Mouse (Mus musculus) forebrain, embryonic 14.5 days (tissue): ENCODE results near the gene Atp6v1g3. TPM values are rescaled to one million over a fixed set of nuclear protein-coding genes. Genes with fewer than 3 reads are reported as not detected.

Source experiments
- ATAC-seq: fragments of 200-750 bp; cut with Nextera tagmentation; 2 replicates; pipeline ENCODE4 v1.8.0; 2017; ENCODE audit warnings: mild to moderate bottlenecking, moderate library complexity
- DNase-seq: peaks from one replicate; pipeline ENCODE4 v3.0.0-alpha.2; 2015; ENCODE audit warnings: low spot score
- H3K27ac ChIP-seq: fragments of 300-500 bp; sonication (generic); 2 replicates; pipeline ENCODE4 v1.5.1; 2014; ENCODE audit warnings: low read depth, mild to moderate bottlenecking, control low read depth, low read length, moderate library complexity
- H3K27me3 ChIP-seq: fragments of 300-500 bp; sonication (generic); replicated peaks from 2 replicates; pipeline ENCODE4 v1.6.1; 2014; ENCODE audit warnings: low read length, control low read depth, mixed read lengths; ENCODE audit not compliant: control insufficient read depth, insufficient read depth
- H3K36me3 ChIP-seq: fragments of 300-500 bp; sonication (generic); 2 replicates; pipeline ENCODE4 v1.6.1; 2014; ENCODE audit warnings: low read length, control low read depth; ENCODE audit not compliant: control insufficient read depth, insufficient read depth
- H3K4me1 ChIP-seq: fragments of 300-500 bp; sonication (generic); 2 replicates; pipeline ENCODE4 v1.6.1; 2014; ENCODE audit warnings: antibody characterized with exemption, low read length, control low read depth; ENCODE audit not compliant: control insufficient read depth, insufficient read depth
- H3K4me2 ChIP-seq: fragments of 300-500 bp; sonication (generic); 2 replicates; pipeline ENCODE4 v1.6.1; 2014; ENCODE audit warnings: mild to moderate bottlenecking, control low read depth, low read length
- H3K4me3 ChIP-seq: fragments of 300-500 bp; sonication (generic); 2 replicates; pipeline ENCODE4 v1.5.1; 2014; ENCODE audit warnings: low read depth, low read length, control low read depth
- H3K9ac ChIP-seq: fragments of 300-500 bp; sonication (generic); 2 replicates; pipeline ENCODE4 v1.6.1; 2014; ENCODE audit warnings: mild to moderate bottlenecking, low read length, control low read depth, moderate library complexity
- H3K9me3 ChIP-seq: fragments of 300-500 bp; sonication (generic); replicated peaks from 2 replicates; pipeline ENCODE4 v1.6.1; 2016; ENCODE audit warnings: low read length, control low read depth, mixed read lengths; ENCODE audit not compliant: control insufficient read depth
- WGBS: fragments of 180-500 bp; shearing (Covaris S2); extraction: QIAGEN DNeasy Blood & Tissue Kit; methylation state at CpG from one replicate; pipeline ENCODE4 v1.1.7; 2014; 5-methylcytosine and 5-hydroxymethylcytosine counted together
- polyA plus RNA-seq: library from polyadenylated mRNA; unstranded; fragments of >200 nt; fragmentation: Nextera tagmentation; extraction: Ambion mirVana; gene quantifications from 2 replicates; pipeline ENCODE4 v1.2.1, GENCODE M21; 2014

Gene Atp6v1g3
- polyA plus RNA-seq, 1 experiment from 2014 or later, result not detected

DNA sequence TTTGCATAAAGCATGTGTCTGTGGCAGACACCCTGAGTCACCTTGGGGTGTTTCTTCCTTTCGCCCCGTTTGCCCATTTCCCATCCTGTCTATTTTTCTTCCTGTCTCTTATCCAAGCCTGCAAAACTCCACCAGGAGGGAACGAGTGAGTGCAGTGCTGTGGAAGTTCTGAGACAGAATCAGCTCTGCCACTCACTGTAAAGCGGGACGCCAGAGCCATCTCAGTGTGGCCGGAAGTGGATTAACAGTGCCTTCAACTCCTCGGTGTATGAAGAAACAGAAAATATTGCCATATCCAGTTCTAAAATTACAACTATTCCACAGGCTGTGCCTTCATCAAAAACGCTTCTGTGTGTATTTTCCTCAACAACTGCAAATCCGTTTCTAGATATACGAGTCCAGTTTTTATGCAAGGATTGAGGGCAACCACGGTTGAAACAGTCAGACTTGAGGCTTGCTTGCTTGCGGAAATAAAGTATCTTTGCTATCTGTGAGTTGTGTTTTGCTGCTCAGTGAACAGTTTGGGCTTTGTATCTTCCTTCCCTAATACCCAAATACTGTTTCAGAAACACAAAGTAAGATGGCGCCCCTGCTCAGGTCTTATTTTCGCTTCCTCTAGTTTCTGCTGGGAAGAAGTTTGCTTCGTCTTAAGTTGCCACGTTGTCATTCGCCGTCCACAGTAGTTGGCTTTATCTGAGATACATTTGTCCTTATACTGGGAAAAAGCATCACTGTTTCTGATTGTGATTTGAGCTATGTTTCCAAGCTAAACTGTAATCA lies 54.1 kb downstream of the Atp6v1g3 start:
- H3K36me3 ChIP-seq, result no peaks in the 10 kb centered on the region
- ATAC-seq (no peak), DNase-seq (no peak)
- no peak overlapping the region for H3K4me3 ChIP-seq
- 80% methylated on average over 18 of the region's 18 CpGs for WGBS
- H3K4me1 ChIP-seq, result no peaks in the 10 kb centered on the region; the same call in 1 of the 2 replicates
- H3K9me3 ChIP-seq, result no peaks in the 10 kb centered on the region
- no peak overlapping the region for H3K4me2 ChIP-seq
- H3K27me3 ChIP-seq, result no peaks in the 10 kb centered on the region
- H3K9ac ChIP-seq, result no peak overlapping the region
- H3K27ac ChIP-seq, result no peak overlapping the region

DNA sequence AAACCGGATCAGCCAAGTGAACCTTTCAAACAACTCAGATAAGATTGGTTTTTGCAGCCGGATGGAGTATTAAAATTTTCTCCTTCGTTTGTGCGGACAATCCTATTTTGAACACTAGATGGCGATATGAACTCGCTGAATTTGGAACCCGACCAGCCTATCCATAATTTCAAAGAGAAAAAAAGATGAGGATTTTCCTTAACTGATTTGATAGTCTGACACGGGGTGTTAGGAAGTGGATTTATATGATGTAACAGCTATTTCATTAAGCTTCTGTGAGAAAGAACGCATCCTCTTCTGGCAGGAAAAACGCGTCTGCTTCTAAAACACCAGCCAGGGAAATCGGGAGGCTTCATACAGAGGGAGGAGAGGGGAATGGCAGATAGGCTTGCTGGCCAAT lies 54.8 kb downstream of the Atp6v1g3 start:
- peak; percentile 85 for DNase-seq
- peak; percentile 72 for ATAC-seq

DNA sequence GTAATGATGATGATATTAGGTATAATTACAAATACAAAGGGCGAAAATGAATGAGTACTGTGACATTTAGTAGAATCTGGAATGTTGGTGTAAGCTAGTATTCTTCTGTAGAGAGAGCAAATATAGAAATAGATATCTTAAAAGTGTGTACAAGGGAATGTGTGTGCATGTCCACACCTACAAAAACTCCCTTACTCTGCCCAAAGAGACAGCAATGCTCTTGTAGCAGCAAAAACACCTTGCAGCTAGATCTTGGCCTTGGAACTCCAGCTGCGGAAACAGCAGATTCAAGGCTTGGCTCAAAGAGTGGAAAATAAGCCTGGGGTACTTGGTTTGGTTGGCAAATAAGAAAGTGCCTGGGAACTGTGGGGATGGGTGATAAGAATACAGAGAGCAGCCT lies 57.0 kb downstream of the Atp6v1g3 start:
- Histone ChIP-seq H3K36me3 (no peaks in the 10 kb centered on the region), H3K4me3 (no peak overlapping the region), H3K9ac (no peak overlapping the region), H3K9me3 (no peaks in the 10 kb centered on the region), H3K27ac (no peak overlapping the region), H3K27me3 (no peaks in the 10 kb centered on the region), H3K4me2 (no peak overlapping the region), H3K4me1 (no peaks in the 10 kb centered on the region; the same call in 1 of the 2 replicates)
- no peak for DNase-seq
- WGBS, result 93% methylated on average over 2 of the region's 2 CpGs
- no peak for ATAC-seq

More for the DNA sequence above, 54.8 kb downstream of the Atp6v1g3 start:
- WGBS, result 14% methylated on average over 12 of the region's 12 CpGs
- no peaks in the 10 kb centered on the region for H3K27me3 ChIP-seq
- no peaks in the 10 kb centered on the region; the same call in 1 of the 2 replicates for H3K4me1 ChIP-seq
- H3K27ac ChIP-seq, result no peak overlapping the region; the same call in 1 of the 2 replicates
- H3K4me2 ChIP-seq, result peak overlapping the region; percentile 37
- no peaks in the 10 kb centered on the region for H3K9me3 ChIP-seq
- H3K36me3 ChIP-seq, result no peaks in the 10 kb centered on the region
- H3K9ac ChIP-seq, result peak overlapping the region; percentile 26; the same call in 1 of the 2 replicates
- H3K4me3 ChIP-seq, result no peak overlapping the region

DNA sequence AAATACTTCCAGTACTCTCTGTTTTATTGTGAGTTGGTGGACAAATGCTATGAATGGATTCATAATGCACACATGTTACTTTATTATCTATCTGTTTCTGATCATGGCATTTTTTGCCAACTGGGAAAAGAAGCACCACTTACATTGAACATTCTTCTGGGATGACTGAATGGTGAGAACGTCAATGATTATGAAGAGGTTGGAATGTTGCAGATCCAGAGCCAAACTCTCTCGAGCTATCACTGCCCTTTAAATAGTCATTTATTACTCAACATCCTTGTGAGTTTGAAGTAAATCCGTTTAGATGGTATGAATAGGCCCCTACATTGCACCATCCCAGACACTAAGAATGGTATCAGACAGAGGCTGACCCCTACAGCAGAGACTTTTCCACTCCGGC lies 58.1 kb downstream of the Atp6v1g3 start:
- Histone ChIP-seq H3K36me3 (no peaks in the 10 kb centered on the region), H3K27me3 (no peaks in the 10 kb centered on the region), H3K4me3 (no peak overlapping the region), H3K27ac (no peak overlapping the region), H3K4me2 (no peak overlapping the region), H3K4me1 (no peaks in the 10 kb centered on the region), H3K9ac (no peak overlapping the region), H3K9me3 (no peaks in the 10 kb centered on the region)
- ATAC-seq (no peak), DNase-seq (no peak)
- 79% methylated on average over 4 of the region's 4 CpGs for WGBS

DNA sequence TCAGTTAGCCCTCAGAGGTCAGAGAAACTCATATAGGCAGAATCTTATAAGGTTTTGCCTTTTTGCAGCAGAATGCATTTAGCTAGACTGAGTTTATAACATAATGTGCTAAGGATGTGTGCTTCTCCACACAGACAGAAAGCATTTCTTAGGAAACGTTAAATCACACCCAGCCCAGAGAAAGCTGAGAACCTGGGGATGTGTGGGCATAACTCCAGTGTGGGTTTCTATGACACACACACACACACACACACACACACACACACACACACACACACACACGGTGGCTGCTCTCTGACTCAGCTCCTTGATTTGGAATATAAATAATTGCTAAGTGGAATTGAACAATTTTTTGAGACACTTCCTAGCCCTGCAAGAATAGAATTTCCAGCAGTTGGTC lies 61.2 kb downstream of the Atp6v1g3 start:
- Histone ChIP-seq H3K4me1 (no peaks in the 10 kb centered on the region), H3K9ac (no peak overlapping the region), H3K36me3 (no peaks in the 10 kb centered on the region), H3K4me2 (no peak overlapping the region), H3K27me3 (no peaks in the 10 kb centered on the region), H3K4me3 (no peak overlapping the region), H3K9me3 (no peaks in the 10 kb centered on the region), H3K27ac (no peak overlapping the region)
- WGBS, result 64% methylated on average over 2 of the region's 2 CpGs
- no peak for DNase-seq
- ATAC-seq, result no peak

DNA sequence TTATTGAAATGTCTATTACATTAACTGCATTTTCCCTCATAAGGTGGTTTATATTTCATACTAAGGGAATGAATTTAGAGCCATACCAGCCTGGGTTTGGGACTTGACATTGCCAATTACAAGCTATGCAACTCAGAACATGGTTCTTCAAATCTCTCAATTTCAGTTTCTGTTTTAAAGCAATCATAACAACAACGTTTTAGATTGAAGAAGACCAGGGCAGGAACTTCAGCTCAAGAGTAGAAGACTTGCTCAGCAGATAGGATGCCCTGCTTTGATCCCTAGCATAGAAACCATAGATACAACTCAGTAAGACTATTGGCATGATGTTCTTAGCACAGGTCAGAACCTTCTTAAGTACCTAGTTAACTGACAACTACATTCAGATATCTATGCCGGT lies 63.9 kb downstream of the Atp6v1g3 start:
- no peaks in the 10 kb centered on the region for H3K9me3 ChIP-seq
- no peak overlapping the region for H3K9ac ChIP-seq
- no peak for DNase-seq
- H3K4me1 ChIP-seq, result no peaks in the 10 kb centered on the region
- 90% methylated on average over 2 of the region's 2 CpGs for WGBS
- H3K4me2 ChIP-seq, result no peak overlapping the region
- no peaks in the 10 kb centered on the region for H3K27me3 ChIP-seq
- H3K36me3 ChIP-seq, result no peaks in the 10 kb centered on the region
- no peak overlapping the region for H3K4me3 ChIP-seq
- ATAC-seq, result no peak
- H3K27ac ChIP-seq, result no peak overlapping the region

Other genes with a start within 250 kb of the Atp6v1g3 start
- gene Ptprc, start 98.0 kb upstream of the Atp6v1g3 start, polyA plus RNA-seq, result 0.74 and 0.88 TPM in 2 replicates